Mouse (Mus musculus) T-cell, adult 2 months (primary cell): ENCODE measurements around the gene Gtf3c4.

Experiments
- DNase-seq: peaks from one replicate; pipeline ENCODE4 v3.0.0; 2022; ENCODE audit warnings: low spot score

Gtf3c4 gene

GRCm38 (mm10) chr2:28799575-28799974, 40.6 kb downstream of the Gtf3c4 start:
- DNase-seq: no peak

DNA sequence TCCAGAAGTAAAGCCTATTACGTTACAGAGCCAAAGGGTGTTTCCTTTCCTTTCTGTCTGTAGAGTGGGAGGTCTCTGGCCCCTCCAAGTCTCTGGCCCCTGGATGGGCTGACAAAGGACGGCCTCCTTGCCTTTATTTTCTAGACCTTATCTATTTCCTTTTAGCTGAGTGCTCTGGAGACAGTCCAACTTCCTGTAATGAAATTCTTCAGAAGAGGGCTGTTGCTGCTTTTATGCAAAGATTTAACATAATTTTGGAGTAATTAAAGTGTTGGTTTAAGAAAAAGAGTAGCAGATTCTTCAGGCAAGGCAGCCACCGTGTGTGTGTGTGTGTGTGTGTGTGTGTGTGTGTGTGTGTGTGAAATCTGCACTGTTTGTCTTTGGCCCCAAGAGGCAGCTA, 41.8 kb downstream of the Gtf3c4 start:
- DNase-seq: no peak

DNA sequence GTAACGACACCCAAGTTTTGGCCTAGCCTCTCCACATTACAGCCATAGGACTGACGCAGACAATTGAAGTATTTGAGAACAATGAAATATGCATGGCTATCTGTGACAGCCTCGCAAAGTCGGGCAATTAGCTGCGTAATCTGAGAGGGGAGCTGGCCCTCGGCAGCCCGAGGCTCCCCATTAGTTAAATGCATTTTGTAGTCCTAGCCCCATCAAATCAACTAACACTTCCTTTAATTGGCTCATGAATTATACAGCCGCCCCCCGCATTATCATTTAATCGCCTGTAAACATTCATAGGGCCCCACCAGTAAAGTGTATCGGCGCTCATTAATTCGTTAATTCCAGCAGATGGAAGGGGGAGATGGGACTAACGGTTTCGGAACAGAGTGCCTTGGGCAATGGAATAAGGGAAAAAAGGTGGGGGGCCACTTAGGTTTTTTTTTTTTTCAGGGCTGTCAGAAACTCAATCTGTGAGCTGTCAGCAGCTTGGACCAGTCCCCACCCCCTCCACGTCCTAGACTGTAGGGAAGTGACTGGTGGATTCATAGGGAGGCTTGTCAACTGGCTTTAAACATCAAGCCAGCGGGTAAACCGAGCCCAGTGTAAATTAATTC, 42.6 kb downstream of the Gtf3c4 start:
- DNase-seq: no peak

DNA sequence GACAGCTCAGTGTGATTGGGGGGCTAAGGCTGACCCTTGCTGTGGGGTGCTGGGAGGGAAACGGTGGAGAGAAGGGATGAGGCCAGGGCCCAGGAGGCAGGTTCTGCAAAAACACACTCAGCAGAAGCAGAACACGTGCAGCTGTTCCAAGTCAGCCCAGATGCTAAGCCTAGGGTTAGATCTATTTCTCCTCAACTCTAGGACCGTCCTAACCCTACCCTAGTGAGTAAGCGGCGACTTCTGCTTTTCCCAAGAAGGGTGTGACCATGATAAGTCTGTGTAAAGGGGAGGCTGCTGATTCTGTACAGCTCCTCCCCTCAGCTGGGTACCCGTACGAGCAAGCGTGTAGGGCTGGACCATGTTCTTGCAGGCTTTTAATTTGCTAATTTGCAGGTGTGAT, 43.9 kb downstream of the Gtf3c4 start:
- no peak for DNase-seq

DNA sequence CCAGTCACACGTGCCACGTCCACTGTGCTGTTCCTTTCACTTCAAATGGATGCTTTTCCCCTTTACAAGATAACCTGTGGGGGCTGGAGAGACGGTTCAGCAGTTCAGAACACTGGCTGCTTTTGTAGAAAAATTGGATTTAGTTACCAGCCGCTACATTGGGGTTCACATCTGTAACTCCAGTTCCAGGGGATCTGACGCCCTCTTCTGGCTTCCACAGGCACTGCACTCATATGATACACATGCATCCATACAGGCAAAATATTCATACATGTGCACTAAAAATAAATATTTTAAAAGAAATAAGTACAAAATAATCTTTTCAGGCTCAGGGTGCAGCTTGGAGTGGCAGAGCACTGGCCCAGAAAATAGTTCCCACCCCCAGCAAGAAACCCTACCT, 45.5 kb downstream of the Gtf3c4 start:
- no peak for DNase-seq

DNA sequence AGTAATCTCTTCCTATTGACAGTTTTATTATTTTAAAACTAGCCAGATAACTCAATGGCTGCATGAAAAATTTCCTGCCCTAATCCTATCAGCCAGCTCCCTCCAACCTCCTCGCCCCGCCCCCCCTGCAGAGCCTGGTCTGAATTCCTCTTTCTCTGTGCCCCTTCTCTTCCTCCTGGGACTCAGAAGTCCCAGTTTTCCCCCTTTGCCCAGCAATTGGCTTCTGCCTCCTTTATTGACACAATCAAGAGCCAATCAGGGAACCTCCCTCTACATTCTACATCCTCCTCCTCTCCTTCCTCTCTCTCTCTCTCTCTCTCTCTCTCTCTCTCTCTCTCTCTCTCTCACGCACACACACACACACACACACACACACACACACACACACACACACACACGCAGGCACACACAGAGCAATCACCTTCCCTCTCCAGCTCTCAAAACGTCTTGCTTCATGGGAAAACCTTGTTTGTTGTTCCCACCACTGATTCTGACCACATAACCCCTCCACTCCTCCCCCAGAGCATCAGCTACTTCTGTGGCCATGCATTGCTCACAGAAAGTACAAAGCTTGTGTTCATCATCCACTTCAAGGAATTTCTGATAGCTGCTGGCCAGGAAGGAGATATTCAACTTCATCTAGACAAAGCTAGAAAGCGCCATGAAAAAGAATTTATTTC, 47.1 kb downstream of the Gtf3c4 start:
- no peak for DNase-seq

DNA sequence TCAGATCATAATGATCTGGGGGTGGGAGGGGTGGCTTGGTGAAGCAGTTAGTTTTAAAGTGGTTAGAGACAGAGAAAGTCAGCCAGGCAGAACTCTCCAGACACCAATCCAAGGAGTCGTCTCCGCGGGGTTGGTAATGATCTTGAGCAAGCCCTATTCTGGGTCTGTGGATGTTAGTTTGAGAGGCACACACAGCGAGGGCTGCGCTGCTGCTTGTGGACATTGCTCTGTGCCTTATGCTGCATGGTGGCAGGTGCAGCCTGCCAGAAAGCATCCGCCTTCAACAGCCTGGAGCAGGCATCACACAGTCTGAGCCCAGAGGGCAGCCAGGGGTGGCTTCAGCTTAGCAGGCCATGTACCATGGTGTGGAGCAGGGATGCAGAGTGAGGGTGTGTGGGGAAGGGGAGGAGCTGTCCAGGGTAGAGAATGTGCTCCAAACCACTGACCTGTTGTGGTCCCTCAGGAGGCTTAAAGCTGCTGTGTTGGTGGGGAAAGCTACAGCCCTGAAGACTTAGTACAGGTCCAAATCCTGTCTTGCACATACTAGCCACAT, 53.0 kb downstream of the Gtf3c4 start:
- no peak for DNase-seq

- DNase-seq: no peak
These were observed 53.6 kb downstream of the Gtf3c4 start for GRCm38 (mm10) chr2:28786355-28787066.

DNA sequence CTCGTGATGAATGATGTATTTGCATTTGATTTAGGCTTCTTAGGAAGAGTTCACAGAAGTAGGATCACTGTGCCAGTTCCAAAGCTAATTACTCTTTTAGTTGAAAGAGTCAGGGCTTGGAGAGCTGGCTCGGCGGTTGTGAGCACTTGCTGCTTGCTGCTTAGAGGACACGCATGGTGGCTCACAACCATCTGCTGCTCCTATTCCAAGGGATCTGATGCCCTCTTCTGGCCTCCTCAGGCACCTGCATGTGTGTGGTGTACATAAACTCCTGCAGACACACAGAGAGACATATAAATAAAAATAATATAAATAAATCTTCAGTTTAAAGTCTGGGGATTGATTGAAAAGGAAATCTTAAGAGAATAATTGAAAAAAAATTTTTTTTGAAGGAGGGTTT, 58.9 kb downstream of the Gtf3c4 start:
- no peak for DNase-seq

- no peak for DNase-seq
These were observed 60.0 kb downstream of the Gtf3c4 start for GRCm38 (mm10) chr2:28780001-28780782.

GRCm38 (mm10) chr2:28776728-28777127, 63.4 kb downstream of the Gtf3c4 start:
- DNase-seq: no peak

GRCm38 (mm10) chr2:28774073-28774472, 66.1 kb downstream of the Gtf3c4 start:
- DNase-seq: no peak
